Mouse (Mus musculus) neural tube, embryonic 13.5 days (tissue): ENCODE results near the gene Ovca2. TPM values are rescaled to one million over a fixed set of nuclear protein-coding genes. Genes with fewer than 3 reads are reported as not detected.

Source experiments
- ATAC-seq: fragments of 200-750 bp; cut with Nextera tagmentation; 2 replicates; pipeline ENCODE4 v1.8.0; 2017; ENCODE audit warnings: low read depth, mild to moderate bottlenecking, moderate TSS enrichment, moderate library complexity
- H3K27ac ChIP-seq: fragments of 300-500 bp; sonication (generic); replicated peaks from 2 replicates; pipeline ENCODE4 v1.5.1; 2015; ENCODE audit warnings: moderate library complexity, mild to moderate bottlenecking, inconsistent platforms
- H3K27me3 ChIP-seq: fragments of 300-500 bp; sonication (generic); 2 replicates; pipeline ENCODE4 v1.6.1; 2015; ENCODE audit warnings: mild to moderate bottlenecking, inconsistent platforms
- H3K36me3 ChIP-seq: fragments of 300-500 bp; sonication (generic); 2 replicates; pipeline ENCODE4 v1.6.1; 2015; ENCODE audit warnings: mild to moderate bottlenecking, inconsistent platforms
- H3K4me1 ChIP-seq: fragments of 300-500 bp; sonication (generic); replicated peaks from 2 replicates; pipeline ENCODE4 v1.6.1; 2015; ENCODE audit warnings: inconsistent platforms
- H3K4me2 ChIP-seq: fragments of 300-500 bp; sonication (generic); 2 replicates; pipeline ENCODE4 v1.6.1; 2015; ENCODE audit warnings: inconsistent platforms, mild to moderate bottlenecking, moderate library complexity
- H3K4me3 ChIP-seq: fragments of 300-500 bp; sonication (generic); 2 replicates; pipeline ENCODE4 v1.5.1; 2015; ENCODE audit warnings: mild to moderate bottlenecking, inconsistent platforms
- H3K9ac ChIP-seq: fragments of 300-500 bp; sonication (generic); 2 replicates; pipeline ENCODE4 v1.6.1; 2015; ENCODE audit warnings: moderate library complexity, mild to moderate bottlenecking, inconsistent platforms
- H3K9me3 ChIP-seq: fragments of 300-500 bp; sonication (generic); 2 replicates; pipeline ENCODE4 v1.6.1; 2016; ENCODE audit warnings: inconsistent platforms
- WGBS: fragments of 180-500 bp; shearing (Covaris S2); methylation state at CpG from one replicate; pipeline ENCODE4 v1.1.7; 2015; 5-methylcytosine and 5-hydroxymethylcytosine counted together
- polyA plus RNA-seq: library from polyadenylated mRNA; unstranded; fragments of >200 nt; fragmentation: Nextera tagmentation; extraction: Ambion mirVana; gene quantifications from 2 replicates; pipeline ENCODE4 v1.2.1, GENCODE M21; 2015

Ovca2 gene
- polyA plus RNA-seq, 1 experiment from 2014 or later, result 18.6 TPM

GRCm38 (mm10) chr11:75147106-75147845 lies 31.4 kb downstream of the Ovca2 start:
- peak overlapping the region; percentile 93 for H3K27ac ChIP-seq
- 0 out of 2 replicates have a peak overlapping the region, but pooled peaks have one; percentile 7 for H3K4me2 ChIP-seq
- H3K9me3 ChIP-seq, result no peaks in the 10 kb centered on the region
- no peak overlapping the region for H3K4me3 ChIP-seq
- H3K27me3 ChIP-seq, result no peaks in the 10 kb centered on the region
- peaks cover 37% of the 10 kb centered on the region for H3K36me3 ChIP-seq
- H3K4me1 ChIP-seq, result peaks cover 39% of the 10 kb centered on the region
- H3K9ac ChIP-seq, result peak overlapping the region; percentile 54
- 11% methylated on average over 11 of the region's 11 CpGs for WGBS
- ATAC-seq, result peak; percentile 92

GRCm38 (mm10) chr11:75145841-75146240 lies 32.8 kb downstream of the Ovca2 start:
- H3K36me3 ChIP-seq, result peaks cover 37% of the 10 kb centered on the region
- peaks cover 52% of the 10 kb centered on the region for H3K4me1 ChIP-seq
- H3K27me3 ChIP-seq, result no peaks in the 10 kb centered on the region
- WGBS, result 84% methylated on average over 2 of the region's 2 CpGs
- H3K9me3 ChIP-seq, result no peaks in the 10 kb centered on the region
- H3K4me2 ChIP-seq, result no peak overlapping the region
- ATAC-seq, result no peak
- H3K4me3 ChIP-seq, result no peak overlapping the region
- no peak overlapping the region for H3K9ac ChIP-seq
- H3K27ac ChIP-seq, result 0 out of 2 replicates have a peak overlapping the region, but pooled peaks have one; percentile 49

GRCm38 (mm10) chr11:75142749-75143148 lies 35.9 kb downstream of the Ovca2 start:
- Histone ChIP-seq H3K4me3 (no peak overlapping the region), H3K9ac (no peak overlapping the region), H3K27ac (no peak overlapping the region), H3K27me3 (no peaks in the 10 kb centered on the region), H3K4me1 (peaks cover 66% of the 10 kb centered on the region), H3K4me2 (no peak overlapping the region), H3K9me3 (no peaks in the 10 kb centered on the region), H3K36me3 (peaks cover 32% of the 10 kb centered on the region)
- 88% methylated on average over 4 of the region's 4 CpGs for WGBS
- ATAC-seq, result no peak

- no peak overlapping the region for H3K9ac ChIP-seq
- H3K27me3 ChIP-seq, result no peaks in the 10 kb centered on the region
- H3K4me2 ChIP-seq, result no peak overlapping the region
- peaks cover 32% of the 10 kb centered on the region for H3K36me3 ChIP-seq
- H3K4me1 ChIP-seq, result peaks cover 62% of the 10 kb centered on the region
- 59% methylated on average over 1 of the region's 1 CpGs for WGBS
- no peak for ATAC-seq
- peak overlapping the region; percentile 59 for H3K27ac ChIP-seq
- H3K4me3 ChIP-seq, result no peak overlapping the region
- H3K9me3 ChIP-seq, result no peaks in the 10 kb centered on the region
These were observed 36.7 kb downstream of the Ovca2 start for GRCm38 (mm10) chr11:75141913-75142312.

GRCm38 (mm10) chr11:75141038-75141437 lies 37.6 kb downstream of the Ovca2 start:
- H3K4me1 ChIP-seq, result peaks cover 59% of the 10 kb centered on the region
- H3K4me3 ChIP-seq, result no peak overlapping the region
- WGBS, result 80% methylated on average over 3 of the region's 3 CpGs
- peaks cover 32% of the 10 kb centered on the region for H3K36me3 ChIP-seq
- no peak overlapping the region for H3K4me2 ChIP-seq
- H3K9ac ChIP-seq, result no peak overlapping the region
- 0 out of 2 replicates have a peak overlapping the region, but pooled peaks have one; percentile 59 for H3K27ac ChIP-seq
- ATAC-seq, result no peak
- H3K27me3 ChIP-seq, result no peaks in the 10 kb centered on the region
- H3K9me3 ChIP-seq, result no peaks in the 10 kb centered on the region

GRCm38 (mm10) chr11:75140431-75140830 lies 38.2 kb downstream of the Ovca2 start:
- no peaks in the 10 kb centered on the region for H3K9me3 ChIP-seq
- H3K4me2 ChIP-seq, result no peak overlapping the region
- peaks cover 27% of the 10 kb centered on the region for H3K36me3 ChIP-seq
- H3K27me3 ChIP-seq, result no peaks in the 10 kb centered on the region
- peak overlapping the region; percentile 59 for H3K27ac ChIP-seq
- no peak overlapping the region for H3K9ac ChIP-seq
- peaks cover 57% of the 10 kb centered on the region for H3K4me1 ChIP-seq
- WGBS, result 72% methylated on average over 5 of the region's 5 CpGs
- H3K4me3 ChIP-seq, result no peak overlapping the region
- no peak for ATAC-seq

- H3K4me2 ChIP-seq, result no peak overlapping the region
- peaks cover 62% of the 10 kb centered on the region for H3K4me1 ChIP-seq
- WGBS, result 38% methylated on average over 11 of the region's 11 CpGs
- no peak overlapping the region for H3K4me3 ChIP-seq
- ATAC-seq, result peak; percentile 64
- H3K9me3 ChIP-seq, result no peaks in the 10 kb centered on the region
- H3K9ac ChIP-seq, result no peak overlapping the region
- peak overlapping the region; percentile 59 for H3K27ac ChIP-seq
- peaks cover 19% of the 10 kb centered on the region for H3K36me3 ChIP-seq
- no peaks in the 10 kb centered on the region for H3K27me3 ChIP-seq
These were observed 39.3 kb downstream of the Ovca2 start for GRCm38 (mm10) chr11:75139122-75139963.

DNA sequence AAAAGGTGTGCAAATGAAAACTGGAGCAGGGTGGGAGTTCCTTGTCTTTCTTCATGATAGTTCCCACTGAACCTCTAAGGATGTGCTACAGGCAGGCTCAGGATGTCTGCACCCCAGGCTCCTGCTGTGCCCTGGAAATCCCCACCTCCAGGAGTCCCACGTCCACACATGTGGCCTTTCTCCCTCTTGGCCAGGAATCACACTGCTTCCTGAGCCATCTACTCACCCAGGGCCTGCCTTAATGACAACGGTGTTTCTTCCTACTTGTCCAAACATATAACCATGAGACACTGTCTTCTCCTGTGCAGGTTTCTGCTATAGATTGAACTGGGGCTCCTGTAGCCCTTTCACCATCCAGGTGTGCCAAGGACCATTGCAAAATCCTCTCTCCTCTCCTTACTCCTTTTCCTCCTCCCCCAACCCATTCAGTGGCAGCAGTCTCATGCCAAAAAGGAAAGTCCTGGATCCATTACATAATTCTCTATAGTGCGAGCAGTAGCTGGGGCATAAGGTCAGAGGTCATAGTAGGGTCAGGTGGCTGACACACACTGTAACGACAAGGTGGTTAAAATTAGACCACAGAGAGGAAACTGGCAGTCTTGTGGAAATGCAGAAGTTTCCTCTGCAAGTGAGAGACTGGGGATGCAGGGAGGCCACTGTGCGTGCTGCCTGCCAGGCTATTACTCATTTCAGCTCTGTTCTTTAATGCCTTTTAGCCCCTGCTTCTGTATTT lies 41.8 kb downstream of the Ovca2 start:
- Histone ChIP-seq H3K4me2 (no peak overlapping the region), H3K4me3 (no peak overlapping the region), H3K4me1 (peaks cover 84% of the 10 kb centered on the region), H3K27ac (peak overlapping the region; percentile 34), H3K9ac (no peak overlapping the region), H3K36me3 (no peaks in the 10 kb centered on the region), H3K9me3 (no peaks in the 10 kb centered on the region), H3K27me3 (no peaks in the 10 kb centered on the region)
- 58% methylated on average over 5 of the region's 5 CpGs for WGBS
- ATAC-seq, result no peak

DNA sequence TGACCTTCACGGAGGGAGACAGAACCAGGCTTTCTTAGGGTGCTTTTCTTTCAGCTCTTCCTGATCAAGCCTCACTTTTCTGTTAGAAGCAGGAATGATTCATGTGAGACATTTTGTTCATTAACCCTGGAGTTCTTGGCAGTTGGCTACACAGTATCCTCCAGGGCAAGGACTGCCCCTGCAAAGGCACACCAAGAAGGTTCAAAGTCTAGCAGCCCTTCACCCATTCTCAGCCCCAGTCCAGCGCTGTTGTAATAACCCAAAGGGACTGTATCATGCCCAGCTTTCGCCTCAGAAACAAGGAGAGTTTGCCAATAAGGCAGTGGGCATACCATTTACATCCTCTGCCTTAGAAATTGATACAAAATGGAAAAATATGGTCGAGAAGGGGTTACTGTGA lies 43.3 kb downstream of the Ovca2 start:
- no peaks in the 10 kb centered on the region for H3K27me3 ChIP-seq
- H3K4me1 ChIP-seq, result peaks cover 71% of the 10 kb centered on the region
- H3K27ac ChIP-seq, result 0 out of 2 replicates have a peak overlapping the region, but pooled peaks have one; percentile 79
- no peaks in the 10 kb centered on the region for H3K9me3 ChIP-seq
- WGBS, result 96% methylated on average over 4 of the region's 4 CpGs
- no peak overlapping the region for H3K9ac ChIP-seq
- H3K4me2 ChIP-seq, result no peak overlapping the region
- ATAC-seq, result no peak
- no peaks in the 10 kb centered on the region for H3K36me3 ChIP-seq
- H3K4me3 ChIP-seq, result no peak overlapping the region

DNA sequence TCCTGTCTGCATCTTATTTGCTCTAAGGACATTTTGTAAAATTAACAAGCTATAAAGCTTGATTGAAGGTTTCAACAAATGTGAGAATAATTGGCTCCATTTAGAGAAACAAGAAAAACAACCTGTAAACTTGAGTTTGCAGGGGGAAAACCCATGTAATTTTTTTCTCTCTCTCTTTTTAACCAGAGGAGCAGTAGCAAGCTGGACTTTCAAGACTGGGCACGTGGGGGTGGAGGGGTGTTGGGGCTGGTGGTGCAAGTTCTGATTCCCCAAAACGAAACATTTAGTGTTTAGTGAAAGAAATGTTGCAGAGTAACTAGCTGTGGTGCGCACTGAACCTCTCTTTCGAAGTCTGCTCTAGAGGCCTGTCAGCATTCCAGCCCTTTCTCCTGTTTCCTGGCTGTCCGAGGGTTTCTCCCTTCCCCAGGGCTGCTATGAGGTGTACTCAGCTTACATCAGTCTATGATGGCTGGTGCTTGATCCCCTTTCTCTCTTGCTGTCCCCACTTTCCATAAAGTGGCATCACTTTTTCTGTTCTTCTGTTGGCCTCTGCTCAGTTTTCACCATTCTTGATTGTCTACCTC lies 44.1 kb downstream of the Ovca2 start:
- peak overlapping the region; percentile 79; the same call in 1 of the 2 replicates for H3K27ac ChIP-seq

DNA sequence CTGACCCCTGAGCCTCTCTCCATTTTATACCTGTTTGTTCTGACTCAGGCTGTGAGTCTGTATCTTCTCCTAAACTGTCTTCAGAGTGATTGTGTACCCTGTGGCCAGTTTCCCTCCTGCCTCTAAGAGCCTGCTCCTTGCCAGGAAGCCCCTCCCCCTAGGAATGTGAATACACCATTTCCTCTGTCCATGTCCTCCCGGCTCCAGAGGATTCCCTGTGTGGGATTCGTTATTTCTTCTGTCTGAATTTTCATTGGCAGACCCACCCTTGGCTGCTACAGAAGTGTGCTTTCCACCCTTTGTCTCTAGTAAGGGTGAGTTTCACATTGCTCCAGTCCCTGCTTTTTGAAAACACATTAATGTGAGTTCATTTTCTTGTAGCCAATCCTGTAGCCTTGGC lies 44.7 kb downstream of the Ovca2 start:
- WGBS, result 17% methylated on average over 2 of the region's 2 CpGs
- Histone ChIP-seq H3K36me3 (no peaks in the 10 kb centered on the region), H3K4me1 (peaks cover 57% of the 10 kb centered on the region), H3K4me3 (no peak overlapping the region), H3K4me2 (no peak overlapping the region), H3K9ac (0 out of 2 replicates have a peak overlapping the region, but pooled peaks have one; percentile 4), H3K27me3 (no peaks in the 10 kb centered on the region), H3K27ac (peak overlapping the region; percentile 79), H3K9me3 (no peaks in the 10 kb centered on the region)
- peak; percentile 58 for ATAC-seq

More for the DNA sequence above, 44.1 kb downstream of the Ovca2 start:
- Histone ChIP-seq H3K4me3 (no peak overlapping the region), H3K9ac (no peak overlapping the region), H3K36me3 (no peaks in the 10 kb centered on the region), H3K27me3 (no peaks in the 10 kb centered on the region), H3K9me3 (no peaks in the 10 kb centered on the region), H3K4me2 (no peak overlapping the region), H3K4me1 (peaks cover 63% of the 10 kb centered on the region)
- WGBS, result 84% methylated on average over 5 of the region's 5 CpGs
- ATAC-seq, result no peak
